Mouse (Mus musculus): ENCODE measurements at regions not wholly inside any gene's neighbourhood (a gene's known extent, or its start where the extent isn't known, plus 50 kb on each side); places are given as distances from the start of the nearest gene placed in this dataset.

- no peak for TF ChIP-seq POLR2A (IDR thresholded peaks at IDR 0.05; ENCODE audit: insufficient read depth, low read length)
- TF ChIP-seq EP300 (IDR thresholded peaks at IDR 0.05; ENCODE audit: insufficient read depth, low read depth, low read length), result no peak
- no peak for TF ChIP-seq CTCF (IDR thresholded peaks at IDR 0.05; ENCODE audit: low read depth, low read length)
- H3K9ac ChIP-seq (ENCODE audit: low read depth, poor library complexity, severe bottlenecking), result no peak overlapping the region
- H3K4me3 ChIP-seq (ENCODE audit: low read depth, low read length), result no peak overlapping the region
- H3K27me3 ChIP-seq (ENCODE audit: control insufficient read depth, insufficient read depth, low read length, poor library complexity, severe bottlenecking), result no peaks in the 10 kb centered on the region
- no peaks in the 10 kb centered on the region for H3K4me1 ChIP-seq (ENCODE audit: control insufficient read depth, insufficient read depth, low read length)
- H3K9me3 ChIP-seq (replicated peaks; ENCODE audit: control insufficient read depth, insufficient read depth, low read length, poor library complexity, severe bottlenecking), result no peaks in the 10 kb centered on the region
- no peak overlapping the region for H3K27ac ChIP-seq (ENCODE audit: insufficient read depth, low read length)
- no peaks in the 10 kb centered on the region for H3K36me3 ChIP-seq (ENCODE audit: control insufficient read depth, insufficient read depth, low read length, poor library complexity, severe bottlenecking)
Observed at GRCm38 (mm10) chr6:15501063-15501462, 219.4 kb upstream of the Mdfic start.

GRCm38 (mm10) chr6:15509314-15509713 lies 211.1 kb upstream of the Mdfic start:
- Histone ChIP-seq H3K9me3 (replicated peaks; ENCODE audit: control insufficient read depth, insufficient read depth, low read length, poor library complexity, severe bottlenecking) (no peaks in the 10 kb centered on the region), H3K4me3 (ENCODE audit: low read depth, low read length) (no peak overlapping the region), H3K9ac (ENCODE audit: low read depth, poor library complexity, severe bottlenecking) (no peak overlapping the region), H3K4me1 (ENCODE audit: control insufficient read depth, insufficient read depth, low read length) (no peaks in the 10 kb centered on the region), H3K27me3 (ENCODE audit: control insufficient read depth, insufficient read depth, low read length, poor library complexity, severe bottlenecking) (no peaks in the 10 kb centered on the region), H3K27ac (ENCODE audit: insufficient read depth, low read length) (no peak overlapping the region), H3K36me3 (ENCODE audit: control insufficient read depth, insufficient read depth, low read length, poor library complexity, severe bottlenecking) (no peaks in the 10 kb centered on the region)
- TF ChIP-seq CTCF (IDR thresholded peaks at IDR 0.05; ENCODE audit: low read depth, low read length) (no peak), EP300 (IDR thresholded peaks at IDR 0.05; ENCODE audit: insufficient read depth, low read depth, low read length) (no peak)

GRCm38 (mm10) chr6:15537279-15537678 lies 183.2 kb upstream of the Mdfic start:
- no peaks in the 10 kb centered on the region for H3K9me3 ChIP-seq (replicated peaks; ENCODE audit: control insufficient read depth, insufficient read depth, low read length, poor library complexity, severe bottlenecking)
- no peak overlapping the region for H3K9ac ChIP-seq (ENCODE audit: low read depth, poor library complexity, severe bottlenecking)
- no peaks in the 10 kb centered on the region for H3K27me3 ChIP-seq (ENCODE audit: control insufficient read depth, insufficient read depth, low read length, poor library complexity, severe bottlenecking)
- no peak overlapping the region for H3K4me3 ChIP-seq (ENCODE audit: low read depth, low read length)
- TF ChIP-seq POLR2A (IDR thresholded peaks at IDR 0.05; ENCODE audit: insufficient read depth, low read length) (no peak), CTCF (IDR thresholded peaks at IDR 0.05; ENCODE audit: low read depth, low read length) (no peak), EP300 (IDR thresholded peaks at IDR 0.05; ENCODE audit: insufficient read depth, low read depth, low read length) (no peak)
- H3K27ac ChIP-seq (ENCODE audit: insufficient read depth, low read length), result no peak overlapping the region
- H3K36me3 ChIP-seq (ENCODE audit: control insufficient read depth, insufficient read depth, low read length, poor library complexity, severe bottlenecking), result no peaks in the 10 kb centered on the region
- no peaks in the 10 kb centered on the region for H3K4me1 ChIP-seq (ENCODE audit: control insufficient read depth, insufficient read depth, low read length)

GRCm38 (mm10) chr6:15541969-15542368 lies 178.5 kb upstream of the Mdfic start:
- Histone ChIP-seq H3K4me1 (ENCODE audit: control insufficient read depth, insufficient read depth, low read length) (no peaks in the 10 kb centered on the region), H3K9me3 (replicated peaks; ENCODE audit: control insufficient read depth, insufficient read depth, low read length, poor library complexity, severe bottlenecking) (no peaks in the 10 kb centered on the region), H3K9ac (ENCODE audit: low read depth, poor library complexity, severe bottlenecking) (no peak overlapping the region), H3K36me3 (ENCODE audit: control insufficient read depth, insufficient read depth, low read length, poor library complexity, severe bottlenecking) (no peaks in the 10 kb centered on the region), H3K27me3 (ENCODE audit: control insufficient read depth, insufficient read depth, low read length, poor library complexity, severe bottlenecking) (no peaks in the 10 kb centered on the region), H3K4me3 (ENCODE audit: low read depth, low read length) (no peak overlapping the region), H3K27ac (ENCODE audit: insufficient read depth, low read length) (no peak overlapping the region)
- no peak for TF ChIP-seq POLR2A (IDR thresholded peaks at IDR 0.05; ENCODE audit: insufficient read depth, low read length)

- TF ChIP-seq CTCF (IDR thresholded peaks at IDR 0.05; ENCODE audit: low read depth, low read length) (no peak), POLR2A (IDR thresholded peaks at IDR 0.05; ENCODE audit: insufficient read depth, low read length) (no peak), EP300 (IDR thresholded peaks at IDR 0.05; ENCODE audit: insufficient read depth, low read depth, low read length) (no peak)
- Histone ChIP-seq H3K4me1 (ENCODE audit: control insufficient read depth, insufficient read depth, low read length) (no peaks in the 10 kb centered on the region), H3K27ac (ENCODE audit: insufficient read depth, low read length) (no peak overlapping the region), H3K9me3 (replicated peaks; ENCODE audit: control insufficient read depth, insufficient read depth, low read length, poor library complexity, severe bottlenecking) (no peaks in the 10 kb centered on the region), H3K36me3 (ENCODE audit: control insufficient read depth, insufficient read depth, low read length, poor library complexity, severe bottlenecking) (no peaks in the 10 kb centered on the region), H3K4me3 (ENCODE audit: low read depth, low read length) (no peak overlapping the region), H3K9ac (ENCODE audit: low read depth, poor library complexity, severe bottlenecking) (no peak overlapping the region), H3K27me3 (ENCODE audit: control insufficient read depth, insufficient read depth, low read length, poor library complexity, severe bottlenecking) (no peaks in the 10 kb centered on the region)
Observed at GRCm38 (mm10) chr6:15543516-15544080, 176.9 kb upstream of the Mdfic start.

- H3K27me3 ChIP-seq (ENCODE audit: control insufficient read depth, insufficient read depth, low read length, poor library complexity, severe bottlenecking), result no peaks in the 10 kb centered on the region; the same call in 1 of the 2 replicates
Observed at GRCm38 (mm10) chr6:15548833-15549232, 171.6 kb upstream of the Mdfic start.

More at GRCm38 (mm10) chr6:15548833-15549232, 171.6 kb upstream of the Mdfic start:
- no peak overlapping the region for H3K4me3 ChIP-seq (ENCODE audit: low read depth, low read length)
- H3K36me3 ChIP-seq (ENCODE audit: control insufficient read depth, insufficient read depth, low read length, poor library complexity, severe bottlenecking), result no peaks in the 10 kb centered on the region
- H3K27ac ChIP-seq (ENCODE audit: insufficient read depth, low read length), result no peak overlapping the region
- TF ChIP-seq CTCF (IDR thresholded peaks at IDR 0.05; ENCODE audit: low read depth, low read length) (no peak), EP300 (IDR thresholded peaks at IDR 0.05; ENCODE audit: insufficient read depth, low read depth, low read length) (no peak), POLR2A (IDR thresholded peaks at IDR 0.05; ENCODE audit: insufficient read depth, low read length) (no peak)
- no peaks in the 10 kb centered on the region for H3K9me3 ChIP-seq (replicated peaks; ENCODE audit: control insufficient read depth, insufficient read depth, low read length, poor library complexity, severe bottlenecking)
- H3K9ac ChIP-seq (ENCODE audit: low read depth, poor library complexity, severe bottlenecking), result no peak overlapping the region
- no peaks in the 10 kb centered on the region for H3K4me1 ChIP-seq (ENCODE audit: control insufficient read depth, insufficient read depth, low read length)
